Mouse (Mus musculus): ENCODE data around the gene Tacc2.

Gene Tacc2

GRCm38 (mm10) chr7:130734195-130734787 is 157.1 kb downstream of the Tacc2 start:
- no peak for TF ChIP-seq GATA4 (IDR thresholded peaks at IDR 0.05; ENCODE audit: insufficient replicate concordance, low read length)

GRCm38 (mm10) chr7:130741099-130741498 is 163.9 kb downstream of the Tacc2 start:
- no peak for TF ChIP-seq GATA4 (IDR thresholded peaks at IDR 0.05; ENCODE audit: insufficient replicate concordance, low read length)

- no peak for TF ChIP-seq GATA4 (IDR thresholded peaks at IDR 0.05; ENCODE audit: insufficient replicate concordance, low read length)
These were observed 166.2 kb downstream of the Tacc2 start for GRCm38 (mm10) chr7:130743239-130744025.

- TF ChIP-seq GATA4 (IDR thresholded peaks at IDR 0.05; ENCODE audit: insufficient replicate concordance, low read length): no peak
These were observed 171.9 kb downstream of the Tacc2 start for GRCm38 (mm10) chr7:130749165-130749564.

GRCm38 (mm10) chr7:130750752-130751490 is 173.7 kb downstream of the Tacc2 start:
- TF ChIP-seq GATA4 (IDR thresholded peaks at IDR 0.05; ENCODE audit: insufficient replicate concordance, low read length): no peak

- no peak for TF ChIP-seq GATA4 (IDR thresholded peaks at IDR 0.05; ENCODE audit: insufficient replicate concordance, low read length)
These were observed 174.4 kb downstream of the Tacc2 start for GRCm38 (mm10) chr7:130751678-130752077.

- TF ChIP-seq GATA4 (IDR thresholded peaks at IDR 0.05; ENCODE audit: insufficient replicate concordance, low read length): no peak
These were observed 177.6 kb downstream of the Tacc2 start for GRCm38 (mm10) chr7:130754790-130755189.

GRCm38 (mm10) chr7:130756343-130756835 is 179.2 kb downstream of the Tacc2 start:
- TF ChIP-seq GATA4 (IDR thresholded peaks at IDR 0.05; ENCODE audit: insufficient replicate concordance, low read length): no peak

- no peak for TF ChIP-seq GATA4 (IDR thresholded peaks at IDR 0.05; ENCODE audit: insufficient replicate concordance, low read length)
These were observed 180.2 kb downstream of the Tacc2 start for GRCm38 (mm10) chr7:130757326-130757865.

GRCm38 (mm10) chr7:130762071-130762897 is 185.0 kb downstream of the Tacc2 start:
- TF ChIP-seq GATA4 (IDR thresholded peaks at IDR 0.05; ENCODE audit: insufficient replicate concordance, low read length): no peak

- no peak for TF ChIP-seq GATA4 (IDR thresholded peaks at IDR 0.05; ENCODE audit: insufficient replicate concordance, low read length)
These were observed 186.9 kb downstream of the Tacc2 start for GRCm38 (mm10) chr7:130764160-130764559.

GRCm38 (mm10) chr7:130766411-130767170 is 189.4 kb downstream of the Tacc2 start:
- TF ChIP-seq GATA4 (IDR thresholded peaks at IDR 0.05; ENCODE audit: insufficient replicate concordance, low read length): no peak

GRCm38 (mm10) chr7:130768151-130768550 is 190.9 kb downstream of the Tacc2 start:
- no peak for TF ChIP-seq GATA4 (IDR thresholded peaks at IDR 0.05; ENCODE audit: insufficient replicate concordance, low read length)

- TF ChIP-seq GATA4 (IDR thresholded peaks at IDR 0.05; ENCODE audit: insufficient replicate concordance, low read length): no peak
These were observed 193.5 kb downstream of the Tacc2 start for GRCm38 (mm10) chr7:130770707-130771106.

Data from liver, adult (tissue).